Mouse (Mus musculus): ENCODE results near the gene Zmym3.

Zmym3 gene

GRCm38 (mm10) chrX:101420700-101421095 lies at the start of gene Zmym3:
Zmym3 (minus strand) TSS chrX:101420849.
- no peak for DNase-seq

DNA sequence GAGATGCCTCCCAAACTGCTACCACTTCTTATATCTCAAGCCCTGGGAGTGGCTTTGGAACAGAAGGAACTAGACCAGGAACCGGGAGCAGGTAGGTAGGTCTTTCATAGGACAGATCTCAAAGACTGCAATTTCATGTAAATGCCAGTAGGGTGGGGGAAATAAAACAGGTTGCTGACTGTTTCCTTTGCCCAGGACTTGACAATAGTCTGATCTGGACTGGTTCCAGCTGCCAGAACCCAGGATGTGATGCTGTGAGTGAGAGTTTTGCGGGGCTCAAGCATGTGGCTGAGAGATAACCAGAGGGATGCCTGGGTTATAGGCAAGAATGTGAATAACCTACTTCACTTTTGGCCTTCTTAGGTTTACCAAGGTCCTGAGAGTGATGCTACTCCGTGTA lies 30.9 kb upstream of the Zmym3 start:
- DNase-seq = no peak

DNA sequence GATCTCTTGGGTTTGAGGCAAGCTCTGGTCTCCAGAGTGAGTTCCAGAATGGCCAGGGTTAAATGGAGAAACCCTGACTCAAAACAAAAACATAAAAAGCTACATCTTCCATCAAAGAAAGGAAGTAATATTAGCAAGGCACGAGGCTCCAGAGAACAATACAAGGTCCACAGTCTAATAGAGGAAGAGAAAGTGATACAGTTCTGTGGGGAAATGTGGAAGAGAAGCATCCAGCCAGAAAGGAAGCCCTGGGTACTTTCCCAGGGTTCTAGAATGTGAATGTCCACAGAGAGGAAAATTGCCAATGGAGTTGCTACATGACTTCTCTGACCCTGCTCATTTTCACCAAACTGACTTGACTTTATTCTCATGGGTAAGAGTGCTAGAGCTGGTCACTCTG lies 30.5 kb upstream of the Zmym3 start:
- no peak for DNase-seq

GRCm38 (mm10) chrX:101448886-101449475 lies 28.3 kb upstream of the Zmym3 start, which contains the start of gene Itgb1bp2:
Itgb1bp2 (plus strand) TSS chrX:101449088.
- DNase-seq = no peak

GRCm38 (mm10) chrX:101429976-101430375 lies 9.3 kb upstream of the Zmym3 start:
- no peak for DNase-seq

DNA sequence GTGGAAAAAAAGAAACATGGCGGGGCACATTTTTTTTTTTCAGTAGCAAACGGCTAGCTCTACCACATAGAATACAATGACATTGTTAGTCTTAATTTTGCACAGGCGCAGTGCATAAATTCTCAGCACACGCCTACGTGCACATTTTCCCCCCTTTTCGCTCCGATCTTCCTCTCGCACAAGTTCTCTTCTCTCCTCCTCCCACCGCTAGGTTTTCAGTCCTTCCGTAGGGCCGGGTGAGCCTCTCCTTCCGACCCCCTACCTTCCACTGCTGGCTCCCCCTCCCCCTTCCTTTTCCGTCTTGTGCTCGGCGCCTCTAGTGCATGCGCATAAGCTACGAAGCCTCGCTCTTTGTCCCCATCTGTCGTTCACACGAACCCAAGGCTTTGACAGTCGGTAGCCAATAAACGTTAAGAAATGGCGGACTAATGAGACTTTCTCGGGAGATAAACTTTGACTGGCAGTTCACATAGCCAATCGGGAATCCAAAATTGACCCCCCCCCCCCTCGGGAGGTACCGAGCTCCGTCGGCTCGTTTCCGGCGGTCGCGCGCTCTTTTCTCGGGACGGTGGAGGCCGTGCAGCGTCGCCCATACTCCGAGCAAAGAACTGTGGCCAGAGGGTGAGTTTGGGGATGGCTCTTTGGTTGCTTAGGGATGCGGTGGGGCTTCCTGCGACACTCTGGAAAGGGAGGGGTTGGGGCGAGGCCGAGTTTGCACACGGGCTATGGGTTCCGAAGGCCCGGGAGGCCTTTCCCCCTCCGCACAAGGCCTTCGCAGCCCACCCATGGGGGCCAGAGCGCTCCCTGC lies 8.7 kb upstream of the Zmym3 start, which contains the start of gene Nono:
TSS of gene Nono (plus strand) at position 177 of the 808 bp plus-strand sequence.
- peak; percentile 75 to 82 for DNase-seq

- DNase-seq = no peak
These were observed 8.1 kb upstream of the Zmym3 start for GRCm38 (mm10) chrX:101428785-101429141.

DNA sequence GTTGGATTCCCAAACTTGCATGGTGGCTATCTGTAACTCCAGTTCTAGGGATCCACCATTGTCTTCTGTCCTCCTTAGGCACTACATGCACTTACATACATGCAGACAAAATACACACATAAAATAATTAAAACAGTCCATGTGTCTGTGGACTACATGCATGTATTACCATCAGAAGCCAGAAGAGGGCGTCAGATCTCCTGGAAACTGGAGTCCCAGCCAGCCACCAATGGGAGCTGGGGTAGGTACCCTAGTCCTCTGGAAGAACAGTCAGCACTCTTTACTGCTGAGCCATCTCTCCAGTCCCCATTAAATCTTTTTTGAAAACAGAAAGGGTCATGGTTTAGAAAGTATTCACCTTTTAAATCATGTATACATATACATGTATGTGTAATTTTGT lies 7.1 kb upstream of the Zmym3 start:
- DNase-seq = peak; percentile 42 to 44

- DNase-seq = no peak
These were observed 2.8 kb upstream of the Zmym3 start for GRCm38 (mm10) chrX:101423462-101423861.

DNA sequence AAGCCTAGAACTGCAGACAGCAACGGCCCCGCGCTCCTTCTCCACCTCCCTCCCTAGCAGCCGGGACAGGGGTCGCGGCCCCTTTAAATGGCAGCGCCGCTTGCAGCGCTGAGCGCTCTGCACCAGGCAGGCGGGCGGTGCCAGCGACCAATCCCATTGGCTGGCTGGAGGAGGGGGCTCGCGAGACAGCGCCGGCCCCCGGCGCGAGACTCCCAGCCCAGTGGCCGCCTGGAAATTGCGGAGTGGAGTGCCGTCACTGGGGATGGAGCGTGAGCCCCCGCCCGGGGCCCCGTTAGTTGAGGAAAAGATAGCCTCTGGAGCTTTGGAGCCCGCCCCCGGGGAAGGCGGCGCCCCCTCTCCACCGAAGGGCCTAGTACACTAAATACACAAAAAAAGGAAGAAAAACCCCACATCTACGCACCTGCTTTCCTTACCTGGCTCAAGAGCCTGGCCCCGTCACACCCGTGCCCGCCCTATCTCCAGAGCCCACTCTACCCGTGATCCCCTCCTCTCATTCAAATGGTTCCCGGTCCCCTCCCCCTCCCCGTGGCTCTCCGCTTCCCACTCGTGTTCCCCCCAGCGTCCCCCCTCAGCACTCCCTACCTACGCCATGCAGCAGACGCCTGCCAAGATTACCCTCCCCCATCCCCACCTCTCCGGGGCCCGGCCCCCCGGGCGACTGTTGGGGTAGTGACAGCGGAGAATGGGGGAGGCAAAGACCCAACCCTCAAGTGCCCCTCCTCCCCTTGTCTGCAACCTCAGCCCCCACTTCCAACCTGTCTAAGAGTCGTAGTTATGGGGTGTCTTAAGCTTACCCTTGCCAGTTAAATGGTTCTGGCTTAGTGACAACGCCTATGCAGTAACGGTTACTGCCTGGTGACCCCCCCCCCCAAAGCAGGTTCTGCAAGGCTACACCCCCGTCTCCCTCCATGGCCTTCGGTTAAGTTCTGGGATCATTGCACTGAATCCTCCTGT lies 637 bp downstream of the Zmym3 start:
- DNase-seq = peak; percentile 80

DNA sequence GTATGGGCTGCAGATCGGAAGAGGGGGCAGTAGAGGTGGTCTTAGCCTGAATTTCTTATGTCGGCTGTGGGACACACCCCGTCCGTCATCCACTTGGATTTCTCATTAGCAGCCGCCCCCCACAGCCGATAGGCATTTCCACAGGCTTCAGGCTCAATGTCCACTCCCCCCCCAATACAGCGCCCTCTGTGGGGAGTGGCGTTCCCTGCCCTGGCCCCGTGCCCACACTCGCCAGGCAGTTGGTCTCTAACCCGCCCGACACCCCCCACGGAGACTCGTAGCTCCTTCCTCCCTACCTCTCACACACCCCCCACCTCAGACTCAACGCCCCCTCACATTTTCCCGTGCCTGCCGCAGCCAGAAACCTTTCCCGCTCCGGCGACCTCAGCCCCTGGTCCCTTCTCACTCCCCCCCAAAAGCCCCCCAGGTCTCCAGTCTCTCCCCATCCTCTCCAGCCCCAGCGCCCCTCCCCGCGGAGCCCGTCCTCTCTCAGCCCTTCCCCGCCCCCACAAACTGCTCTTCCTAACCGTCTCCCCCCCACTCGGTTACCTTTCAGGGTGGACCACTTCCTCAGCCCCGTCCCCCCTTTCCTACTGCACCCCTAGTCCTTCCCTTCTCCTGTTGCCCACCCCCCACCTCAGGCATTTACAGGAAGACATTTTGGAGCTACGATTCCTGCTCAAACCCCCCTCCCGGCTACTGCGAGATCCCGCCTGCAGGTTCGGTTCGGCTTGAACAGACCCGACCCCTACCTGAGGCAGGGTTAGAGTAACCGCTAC lies 1.5 kb downstream of the Zmym3 start:
- DNase-seq = peak; percentile 36 to 53

DNA sequence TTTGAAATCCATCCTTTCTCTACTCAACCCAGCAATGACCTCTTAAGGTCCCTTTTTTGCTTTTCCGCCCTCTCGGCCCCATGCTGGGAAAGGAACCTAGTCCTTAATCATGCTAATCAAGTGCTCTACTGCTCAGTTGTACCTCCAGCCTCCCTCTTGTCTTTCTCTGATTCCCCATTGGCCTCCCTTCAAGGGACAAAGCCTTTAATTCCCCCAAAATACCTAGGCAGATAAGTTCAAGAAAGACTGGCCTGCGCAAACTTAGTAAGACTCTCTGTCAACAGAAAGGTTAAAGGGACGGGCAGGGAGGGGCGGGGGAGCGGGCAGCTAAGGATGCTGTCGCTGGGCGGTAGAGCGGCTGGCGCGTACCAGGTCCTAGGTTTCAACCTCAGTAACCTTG lies 24.2 kb downstream of the Zmym3 start:
- DNase-seq = no peak

DNA sequence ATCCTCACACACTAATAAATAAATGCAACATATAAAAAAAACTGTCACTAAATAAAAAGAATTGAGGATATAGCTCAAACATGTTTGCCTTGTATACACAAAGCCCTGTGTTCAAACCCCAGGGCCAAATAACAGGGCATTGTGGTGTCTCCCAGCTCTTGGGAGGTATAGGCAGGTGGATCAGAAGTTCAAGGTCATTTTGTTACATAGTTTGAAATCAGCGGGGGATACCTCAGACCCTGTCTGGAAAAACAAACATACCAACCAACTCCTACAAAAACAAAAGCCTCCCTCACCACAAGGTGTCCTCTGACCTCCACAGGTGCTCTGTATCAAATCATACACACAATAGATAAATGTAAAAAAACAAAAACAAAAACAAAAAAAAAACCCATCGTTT lies 26.3 kb downstream of the Zmym3 start:
- no peak for DNase-seq

DNA sequence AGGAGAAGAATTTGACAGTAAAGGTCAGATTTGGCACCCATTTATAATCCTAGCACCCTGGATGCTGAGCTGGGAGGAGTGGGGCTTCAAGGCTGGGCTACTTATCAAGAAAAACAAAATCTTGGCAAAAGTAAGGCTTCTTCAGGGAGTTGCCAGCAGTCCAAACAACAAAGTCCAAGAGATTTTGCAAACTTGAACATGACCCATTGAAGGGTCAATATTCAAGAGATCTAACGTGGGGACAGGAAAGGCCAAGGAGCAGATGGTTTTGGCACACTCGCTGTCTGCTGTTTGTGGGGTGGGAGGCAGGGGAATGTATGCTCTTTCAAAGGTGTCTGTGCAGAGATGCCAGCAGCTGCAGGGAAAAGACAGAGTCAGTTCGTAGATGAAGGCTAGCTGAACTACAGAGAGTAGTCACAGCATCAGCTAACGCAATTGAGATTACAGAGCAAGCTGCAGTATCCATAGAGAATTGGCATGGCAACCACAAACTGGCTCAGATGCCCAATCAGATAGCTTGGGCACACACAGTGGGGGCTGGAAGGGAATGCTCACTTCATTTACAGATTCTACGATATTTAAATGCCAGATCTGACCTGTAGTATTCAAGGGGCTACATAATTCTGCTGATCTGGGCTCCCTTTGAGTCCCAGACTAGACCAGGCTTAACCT lies 31.6 kb downstream of the Zmym3 start:
- no peak for DNase-seq

DNA sequence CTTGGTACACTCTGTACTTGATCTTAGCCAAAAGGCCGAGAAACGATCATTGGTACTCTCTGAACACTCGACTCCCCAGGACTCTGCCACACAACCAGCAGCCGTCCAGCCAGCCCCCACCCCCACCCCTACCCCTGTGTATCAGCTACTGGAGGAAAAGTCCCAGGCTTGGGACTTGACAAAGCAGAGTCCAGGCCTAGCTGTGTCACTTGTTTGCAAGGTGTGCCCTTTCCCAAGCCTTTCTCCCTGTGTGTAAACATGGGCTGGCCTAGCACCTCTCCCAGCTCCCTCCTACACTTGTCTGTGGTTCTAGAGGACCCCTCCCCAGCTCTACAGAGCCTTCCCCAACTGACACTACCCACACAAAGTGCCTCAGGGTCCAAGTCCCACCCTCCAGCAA lies 34.4 kb downstream of the Zmym3 start:
- no peak for DNase-seq

GRCm38 (mm10) chrX:101384439-101385137 lies 36.1 kb downstream of the Zmym3 start:
- peak in 1 of 2 experiments; percentile 2 for DNase-seq

GRCm38 (mm10) chrX:101383455-101383854 lies 37.2 kb downstream of the Zmym3 start:
- no peak for DNase-seq

DNA sequence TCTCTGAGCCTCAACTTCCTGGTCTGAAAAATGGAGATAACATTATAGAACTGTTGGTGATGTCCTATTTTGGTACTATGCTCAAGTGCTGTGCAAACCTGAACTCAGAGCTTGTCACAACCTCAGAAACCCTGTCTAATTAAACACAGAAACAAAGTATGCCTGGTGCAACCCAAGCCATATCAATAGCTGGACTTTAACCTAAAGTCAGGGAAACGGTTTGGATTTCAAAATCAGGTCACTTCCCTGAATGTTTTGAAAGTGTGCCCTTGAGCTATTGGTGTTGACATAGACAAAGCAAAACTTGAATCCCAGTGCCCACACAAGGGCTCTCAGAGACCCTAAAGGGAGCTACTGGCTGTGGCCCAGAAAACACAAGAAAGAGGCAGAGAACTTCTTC lies 40.9 kb downstream of the Zmym3 start:
- no peak for DNase-seq

- DNase-seq = no peak
These were observed 43.6 kb downstream of the Zmym3 start for GRCm38 (mm10) chrX:101377076-101377475.

DNA sequence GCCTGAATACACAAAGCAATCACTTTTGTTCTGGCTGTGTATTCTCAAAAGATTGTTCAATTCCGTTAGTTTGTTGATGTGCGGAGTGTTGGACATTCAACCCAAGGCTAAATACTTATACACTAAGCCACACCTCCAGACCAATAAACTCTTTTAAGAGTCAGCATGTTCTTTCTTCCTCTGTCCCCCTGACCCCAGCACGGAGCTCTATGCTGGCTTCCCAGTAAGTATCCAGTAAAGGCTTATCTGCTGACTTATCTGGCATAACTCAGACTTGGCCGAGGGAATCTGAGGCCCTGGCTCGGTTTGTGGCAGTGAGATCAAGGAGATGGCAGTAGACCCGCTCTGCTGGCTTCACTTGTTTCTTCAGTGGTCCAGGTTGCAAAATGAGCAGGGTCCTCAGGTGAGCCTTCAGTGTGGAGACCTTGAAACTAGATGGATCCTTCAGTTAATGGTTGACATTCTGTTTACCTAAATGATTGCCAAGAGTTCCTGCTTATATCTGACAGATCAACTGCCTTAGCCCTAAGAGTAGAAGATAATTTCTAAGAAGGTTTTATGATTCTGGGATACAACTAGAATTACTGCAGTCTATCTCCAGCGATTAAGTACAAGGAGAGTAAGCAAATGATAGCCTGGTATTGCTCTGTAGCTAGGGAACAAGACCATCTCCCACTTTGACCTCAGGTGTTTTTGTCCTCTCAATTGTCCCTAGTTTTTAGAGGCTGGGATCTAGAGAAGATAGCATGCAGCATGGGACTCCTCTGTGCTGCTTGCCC lies 44.3 kb downstream of the Zmym3 start, which contains the start of gene Gjb1:
TSS of gene Gjb1 (plus strand) at position 189 of the 779 bp plus-strand sequence.
- no peak for DNase-seq

All from B cell, adult 2 months (primary cell).